Mouse (Mus musculus) liver, embryonic 12.5 days (tissue): Measurements from ENCODE around the gene Vash2. TPM values are rescaled to one million over a fixed set of nuclear protein-coding genes. Genes with fewer than 3 reads are reported as not detected.

ENCODE experiments used
- ATAC-seq: fragments of 200-750 bp; cut with Nextera tagmentation; 2 replicates; pipeline ENCODE4 v1.8.0; 2017; ENCODE audit warnings: moderate number of reproducible peaks, mild to moderate bottlenecking, moderate library complexity
- H3K27ac ChIP-seq: fragments of 300-500 bp; sonication (generic); 2 replicates; pipeline ENCODE4 v1.5.1; 2016; ENCODE audit warnings: mild to moderate bottlenecking
- H3K27me3 ChIP-seq: fragments of 300-500 bp; sonication (generic); replicated peaks from 2 replicates; pipeline ENCODE4 v1.6.1; 2016; ENCODE audit warnings: mild to moderate bottlenecking, moderate library complexity
- H3K36me3 ChIP-seq: fragments of 300-500 bp; sonication (generic); 2 replicates; pipeline ENCODE4 v1.6.1; 2016; ENCODE audit warnings: mild to moderate bottlenecking, moderate library complexity
- H3K4me1 ChIP-seq: fragments of 300-500 bp; sonication (generic); 2 replicates; pipeline ENCODE4 v1.6.1; 2016
- H3K4me2 ChIP-seq: fragments of 300-500 bp; sonication (generic); 2 replicates; pipeline ENCODE4 v1.6.1; 2016; ENCODE audit warnings: mild to moderate bottlenecking, moderate library complexity
- H3K4me3 ChIP-seq: fragments of 300-500 bp; sonication (generic); 2 replicates; pipeline ENCODE4 v1.5.1; 2016; ENCODE audit warnings: mild to moderate bottlenecking, moderate library complexity
- H3K9ac ChIP-seq: fragments of 300-500 bp; sonication (generic); 2 replicates; pipeline ENCODE4 v1.6.1; 2016; ENCODE audit warnings: mild to moderate bottlenecking, moderate library complexity
- H3K9me3 ChIP-seq: fragments of 300-500 bp; sonication (generic); replicated peaks from 2 replicates; pipeline ENCODE4 v1.6.1; 2016; ENCODE audit warnings: mild to moderate bottlenecking, moderate library complexity
- WGBS: fragments of 180-500 bp; shearing (Covaris S2); methylation state at CpG from one replicate; pipeline ENCODE4 v1.1.7; 2016; ENCODE audit not compliant: insufficient replicate concordance; 5-methylcytosine and 5-hydroxymethylcytosine counted together
- polyA plus RNA-seq: library from polyadenylated mRNA; unstranded; fragments of >200 nt; fragmentation: Nextera tagmentation; extraction: Ambion mirVana; gene quantifications from 2 replicates; pipeline ENCODE4 v1.2.1, GENCODE M21; 2016

The Vash2 gene
- polyA plus RNA-seq, 1 experiment from 2014 or later = 3.9 TPM

GRCm38 (mm10) chr1:190972612-190973192, 6.4 kb downstream of the Vash2 start:
- ATAC-seq = no peak
- H3K4me3 ChIP-seq = no peak overlapping the region

GRCm38 (mm10) chr1:190971708-190972610, 7.1 kb downstream of the Vash2 start:
- Histone ChIP-seq H3K4me2 (no peak overlapping the region), H3K27ac (no peak overlapping the region), H3K4me1 (peaks cover 7% of the 10 kb centered on the region), H3K4me3 (no peak overlapping the region), H3K9ac (no peak overlapping the region), H3K9me3 (no peaks in the 10 kb centered on the region), H3K36me3 (no peaks in the 10 kb centered on the region), H3K27me3 (peaks cover 48% of the 10 kb centered on the region)
- no peak for ATAC-seq
- 51% methylated on average over 14 of the region's 14 CpGs for WGBS

More at GRCm38 (mm10) chr1:190972612-190973192, 6.4 kb downstream of the Vash2 start:
- no peak overlapping the region for H3K9ac ChIP-seq
- H3K27ac ChIP-seq = no peak overlapping the region
- no peaks in the 10 kb centered on the region for H3K9me3 ChIP-seq
- H3K27me3 ChIP-seq = peaks cover 55% of the 10 kb centered on the region
- peaks cover 7% of the 10 kb centered on the region for H3K4me1 ChIP-seq
- no peak overlapping the region for H3K4me2 ChIP-seq
- H3K36me3 ChIP-seq = no peaks in the 10 kb centered on the region
- WGBS = 47% methylated on average over 7 of the region's 7 CpGs

- Histone ChIP-seq H3K36me3 (no peaks in the 10 kb centered on the region), H3K9ac (no peak overlapping the region), H3K4me3 (no peak overlapping the region), H3K4me1 (peaks cover 7% of the 10 kb centered on the region), H3K27me3 (peaks cover 9% of the 10 kb centered on the region; the same call in 1 of the 2 replicates), H3K9me3 (no peaks in the 10 kb centered on the region), H3K4me2 (no peak overlapping the region), H3K27ac (no peak overlapping the region)
- 77% methylated on average over 7 of the region's 7 CpGs for WGBS
- no peak for ATAC-seq
These were observed 11.1 kb downstream of the Vash2 start for GRCm38 (mm10) chr1:190968010-190968409.

- ATAC-seq = no peak
These were observed 13.9 kb downstream of the Vash2 start for GRCm38 (mm10) chr1:190964992-190965780.

GRCm38 (mm10) chr1:190962760-190963159, 16.3 kb downstream of the Vash2 start:
- Histone ChIP-seq H3K27ac (no peak overlapping the region), H3K4me1 (peaks cover 13% of the 10 kb centered on the region), H3K9ac (no peak overlapping the region), H3K4me2 (no peak overlapping the region), H3K4me3 (no peak overlapping the region), H3K36me3 (no peaks in the 10 kb centered on the region; the same call in 1 of the 2 replicates), H3K27me3 (no peaks in the 10 kb centered on the region; the same call in 1 of the 2 replicates), H3K9me3 (no peaks in the 10 kb centered on the region)
- ATAC-seq = peak; percentile 45; the same call in 1 of the 2 replicates
- 70% methylated on average over 3 of the region's 3 CpGs for WGBS

More at GRCm38 (mm10) chr1:190964992-190965780, 13.9 kb downstream of the Vash2 start:
- no peak overlapping the region for H3K4me2 ChIP-seq
- no peaks in the 10 kb centered on the region for H3K27me3 ChIP-seq
- 69% methylated on average over 15 of the region's 15 CpGs for WGBS
- no peaks in the 10 kb centered on the region for H3K9me3 ChIP-seq
- H3K27ac ChIP-seq = no peak overlapping the region
- H3K4me1 ChIP-seq = no peaks in the 10 kb centered on the region
- H3K36me3 ChIP-seq = no peaks in the 10 kb centered on the region
- H3K4me3 ChIP-seq = no peak overlapping the region
- no peak overlapping the region for H3K9ac ChIP-seq

GRCm38 (mm10) chr1:190958821-190959220, 20.3 kb downstream of the Vash2 start:
- Histone ChIP-seq H3K9me3 (no peaks in the 10 kb centered on the region), H3K36me3 (no peaks in the 10 kb centered on the region; the same call in 1 of the 2 replicates), H3K27me3 (no peaks in the 10 kb centered on the region; the same call in 1 of the 2 replicates), H3K4me2 (no peak overlapping the region), H3K4me3 (no peak overlapping the region), H3K9ac (no peak overlapping the region), H3K27ac (no peak overlapping the region), H3K4me1 (peaks cover 16% of the 10 kb centered on the region)
- WGBS = 35% methylated on average over 5 of the region's 5 CpGs
- peak; percentile 53; the same call in 1 of the 2 replicates for ATAC-seq

GRCm38 (mm10) chr1:190953009-190953408, 26.1 kb downstream of the Vash2 start:
- WGBS = 53% methylated on average over 3 of the region's 3 CpGs
- Histone ChIP-seq H3K36me3 (peaks cover 4% of the 10 kb centered on the region; the same call in 1 of the 2 replicates), H3K27ac (no peak overlapping the region), H3K4me3 (no peak overlapping the region), H3K4me2 (no peak overlapping the region), H3K4me1 (peaks cover 5% of the 10 kb centered on the region; the same call in 1 of the 2 replicates), H3K27me3 (no peaks in the 10 kb centered on the region; the same call in 1 of the 2 replicates), H3K9ac (no peak overlapping the region), H3K9me3 (no peaks in the 10 kb centered on the region)
- ATAC-seq = no peak

- Histone ChIP-seq H3K4me2 (no peak overlapping the region), H3K36me3 (peaks cover 15% of the 10 kb centered on the region), H3K9me3 (no peaks in the 10 kb centered on the region), H3K4me1 (no peaks in the 10 kb centered on the region), H3K9ac (no peak overlapping the region), H3K4me3 (no peak overlapping the region), H3K27me3 (no peaks in the 10 kb centered on the region; the same call in 1 of the 2 replicates), H3K27ac (no peak overlapping the region)
- ATAC-seq = no peak
- 65% methylated on average over 5 of the region's 5 CpGs for WGBS
These were observed 28.1 kb downstream of the Vash2 start for GRCm38 (mm10) chr1:190951014-190951413.

- no peaks in the 10 kb centered on the region for H3K4me1 ChIP-seq
- 89% methylated on average over 17 of the region's 17 CpGs for WGBS
- H3K4me2 ChIP-seq = no peak overlapping the region
- no peak for ATAC-seq
- H3K9ac ChIP-seq = no peak overlapping the region
- H3K9me3 ChIP-seq = no peaks in the 10 kb centered on the region
- no peak overlapping the region for H3K27ac ChIP-seq
- no peaks in the 10 kb centered on the region; the same call in 1 of the 2 replicates for H3K27me3 ChIP-seq
- peaks cover 33% of the 10 kb centered on the region for H3K36me3 ChIP-seq
- H3K4me3 ChIP-seq = no peak overlapping the region
These were observed 30.2 kb downstream of the Vash2 start for GRCm38 (mm10) chr1:190948846-190949245.

GRCm38 (mm10) chr1:190948439-190948838, 30.7 kb downstream of the Vash2 start:
- WGBS = 83% methylated on average over 7 of the region's 7 CpGs
- H3K9me3 ChIP-seq = no peaks in the 10 kb centered on the region
- no peak for ATAC-seq
- H3K27me3 ChIP-seq = no peaks in the 10 kb centered on the region; the same call in 1 of the 2 replicates
- no peak overlapping the region for H3K27ac ChIP-seq
- no peak overlapping the region for H3K4me3 ChIP-seq
- H3K36me3 ChIP-seq = peaks cover 37% of the 10 kb centered on the region
- no peaks in the 10 kb centered on the region for H3K4me1 ChIP-seq
- H3K9ac ChIP-seq = no peak overlapping the region
- no peak overlapping the region for H3K4me2 ChIP-seq

- no peak overlapping the region for H3K9ac ChIP-seq
- no peak overlapping the region for H3K4me2 ChIP-seq
- 86% methylated on average over 5 of the region's 5 CpGs for WGBS
- H3K9me3 ChIP-seq = no peaks in the 10 kb centered on the region
- ATAC-seq = no peak
- peaks cover 41% of the 10 kb centered on the region for H3K36me3 ChIP-seq
- no peaks in the 10 kb centered on the region; the same call in 1 of the 2 replicates for H3K27me3 ChIP-seq
- no peaks in the 10 kb centered on the region for H3K4me1 ChIP-seq
- no peak overlapping the region for H3K4me3 ChIP-seq
- no peak overlapping the region for H3K27ac ChIP-seq
These were observed 31.1 kb downstream of the Vash2 start for GRCm38 (mm10) chr1:190947986-190948385.
